Mouse (Mus musculus) stomach, postnatal 0 days (tissue): ENCODE data around the gene Bbx. TPM values are rescaled to one million over a fixed set of nuclear protein-coding genes. Genes with fewer than 3 reads are reported as not detected.

Source experiments
- ATAC-seq: fragments of 200-750 bp; cut with Nextera tagmentation; 2 replicates; pipeline ENCODE4 v1.8.0; 2017; ENCODE audit not compliant: low FRiP score, low TSS enrichment
- DNase-seq: peaks from one replicate; pipeline ENCODE4 v3.0.0-alpha.2; 2016; ENCODE audit warnings: low spot score
- H3K27ac ChIP-seq: fragments of 300-500 bp; sonication (generic); replicated peaks from 2 replicates; pipeline ENCODE4 v1.5.1; 2014; ENCODE audit warnings: mild to moderate bottlenecking, control low read depth
- H3K27me3 ChIP-seq: fragments of 300-500 bp; sonication (generic); 2 replicates; pipeline ENCODE4 v1.6.1; 2014; ENCODE audit warnings: low read length; ENCODE audit not compliant: control insufficient read depth, insufficient read depth
- H3K36me3 ChIP-seq: fragments of 300-500 bp; sonication (generic); 2 replicates; pipeline ENCODE4 v1.6.1; 2014; ENCODE audit warnings: low read length, mixed read lengths; ENCODE audit not compliant: control insufficient read depth, insufficient read depth
- H3K4me1 ChIP-seq: fragments of 300-500 bp; sonication (generic); replicated peaks from 2 replicates; pipeline ENCODE4 v1.6.1; 2014; ENCODE audit warnings: antibody characterized with exemption; ENCODE audit not compliant: control insufficient read depth, insufficient read depth
- H3K4me2 ChIP-seq: fragments of 300-500 bp; sonication (generic); replicated peaks from 2 replicates; pipeline ENCODE4 v1.6.1; 2014; ENCODE audit warnings: low read depth, mild to moderate bottlenecking, control low read depth, moderate library complexity
- H3K4me3 ChIP-seq: fragments of 300-500 bp; sonication (generic); 2 replicates; pipeline ENCODE4 v1.5.1; 2014; ENCODE audit warnings: low read depth, low read length, control low read depth
- H3K9ac ChIP-seq: fragments of 300-500 bp; sonication (generic); 2 replicates; pipeline ENCODE4 v1.6.1; 2014; ENCODE audit warnings: mild to moderate bottlenecking, low read length, control low read depth, mixed read lengths
- H3K9me3 ChIP-seq: fragments of 300-500 bp; sonication (generic); 2 replicates; pipeline ENCODE4 v1.6.1; 2016; ENCODE audit warnings: low read length; ENCODE audit not compliant: control insufficient read depth
- CTCF ChIP-seq: IDR thresholded peaks from 2 replicates; pipeline ENCODE4 v1.5.1; 2016; ENCODE audit warnings: antibody characterized with exemption, low read depth, mild to moderate bottlenecking, moderate library complexity
- EP300 ChIP-seq: optimal IDR thresholded peaks from 2 replicates; pipeline ENCODE3; 2016; ENCODE audit warnings: antibody characterized with exemption
- WGBS: fragments of 180-500 bp; shearing (Covaris S2); extraction: QIAGEN DNeasy Blood & Tissue Kit; methylation state at CpG from one replicate; pipeline ENCODE4 v1.1.7; 2014; 5-methylcytosine and 5-hydroxymethylcytosine counted together
- polyA plus RNA-seq: library from polyadenylated mRNA; unstranded; fragments of >200 nt; fragmentation: Nextera tagmentation; extraction: Ambion mirVana; gene quantifications from 2 replicates; pipeline ENCODE4 v1.2.1, GENCODE M21; 2015

The Bbx gene
- polyA plus RNA-seq, 1 experiment from 2014 or later = 17.9 TPM

DNA sequence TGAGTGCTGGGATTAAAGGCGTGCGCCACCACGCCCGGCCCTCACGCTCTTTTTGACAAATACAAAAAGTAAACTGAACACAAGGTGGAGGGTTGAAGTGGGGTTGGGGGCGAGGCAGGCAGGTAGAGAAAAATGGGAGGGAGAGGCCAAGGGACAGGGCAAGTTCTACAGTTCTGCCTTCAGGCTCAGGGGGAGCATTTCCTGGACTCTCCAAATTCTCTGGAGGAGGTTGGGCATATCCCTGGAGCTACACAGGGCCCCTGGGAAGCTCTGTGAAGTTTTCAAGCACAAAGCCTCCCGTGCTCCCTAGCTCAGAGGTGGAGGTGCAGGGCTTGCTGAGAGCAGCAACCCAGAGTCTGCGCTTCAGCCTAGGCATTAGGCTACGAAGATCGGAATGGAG lies 249.6 kb downstream of the Bbx start:
- Histone ChIP-seq H3K9ac (no peak overlapping the region), H3K4me2 (no peak overlapping the region), H3K4me3 (no peak overlapping the region), H3K9me3 (no peaks in the 10 kb centered on the region), H3K27me3 (no peaks in the 10 kb centered on the region), H3K4me1 (no peaks in the 10 kb centered on the region), H3K36me3 (no peaks in the 10 kb centered on the region), H3K27ac (no peak overlapping the region)
- no peak for ATAC-seq
- no peak for DNase-seq
- 80% methylated on average over 10 of the region's 10 CpGs for WGBS
- TF ChIP-seq CTCF (no peak), EP300 (no peak)

GRCm38 (mm10) chr16:50172760-50173159 lies 259.4 kb downstream of the Bbx start:
- Histone ChIP-seq H3K27ac (no peak overlapping the region), H3K36me3 (no peaks in the 10 kb centered on the region), H3K4me1 (no peaks in the 10 kb centered on the region), H3K9ac (no peak overlapping the region), H3K4me2 (no peak overlapping the region), H3K9me3 (no peaks in the 10 kb centered on the region), H3K27me3 (no peaks in the 10 kb centered on the region), H3K4me3 (no peak overlapping the region)
- DNase-seq (no peak), ATAC-seq (no peak)
- TF ChIP-seq CTCF (no peak), EP300 (no peak)
- WGBS = 40% methylated on average over 7 of the region's 7 CpGs

GRCm38 (mm10) chr16:50170812-50171211 lies 261.4 kb downstream of the Bbx start:
- TF ChIP-seq CTCF (no peak), EP300 (no peak)
- ATAC-seq = no peak
- H3K4me1 ChIP-seq = no peaks in the 10 kb centered on the region
- DNase-seq = no peak
- WGBS = 93% methylated on average over 5 of the region's 5 CpGs
- H3K27me3 ChIP-seq = no peaks in the 10 kb centered on the region
- H3K27ac ChIP-seq = no peak overlapping the region
- H3K4me2 ChIP-seq = no peak overlapping the region
- H3K36me3 ChIP-seq = no peaks in the 10 kb centered on the region
- H3K9ac ChIP-seq = no peak overlapping the region
- H3K9me3 ChIP-seq = no peaks in the 10 kb centered on the region
- H3K4me3 ChIP-seq = no peak overlapping the region

GRCm38 (mm10) chr16:50167983-50168299 lies 264.2 kb downstream of the Bbx start:
- H3K27me3 ChIP-seq = no peaks in the 10 kb centered on the region
- no peak overlapping the region for H3K4me2 ChIP-seq
- TF ChIP-seq CTCF = no peak
- no peak for TF ChIP-seq EP300
- no peaks in the 10 kb centered on the region for H3K36me3 ChIP-seq
- 70% methylated on average over 10 of the region's 10 CpGs for WGBS
- H3K27ac ChIP-seq = no peak overlapping the region
- no peak overlapping the region for H3K4me3 ChIP-seq
- no peaks in the 10 kb centered on the region for H3K4me1 ChIP-seq
- H3K9ac ChIP-seq = no peak overlapping the region
- no peak for DNase-seq
- H3K9me3 ChIP-seq = no peaks in the 10 kb centered on the region
- no peak for ATAC-seq

DNA sequence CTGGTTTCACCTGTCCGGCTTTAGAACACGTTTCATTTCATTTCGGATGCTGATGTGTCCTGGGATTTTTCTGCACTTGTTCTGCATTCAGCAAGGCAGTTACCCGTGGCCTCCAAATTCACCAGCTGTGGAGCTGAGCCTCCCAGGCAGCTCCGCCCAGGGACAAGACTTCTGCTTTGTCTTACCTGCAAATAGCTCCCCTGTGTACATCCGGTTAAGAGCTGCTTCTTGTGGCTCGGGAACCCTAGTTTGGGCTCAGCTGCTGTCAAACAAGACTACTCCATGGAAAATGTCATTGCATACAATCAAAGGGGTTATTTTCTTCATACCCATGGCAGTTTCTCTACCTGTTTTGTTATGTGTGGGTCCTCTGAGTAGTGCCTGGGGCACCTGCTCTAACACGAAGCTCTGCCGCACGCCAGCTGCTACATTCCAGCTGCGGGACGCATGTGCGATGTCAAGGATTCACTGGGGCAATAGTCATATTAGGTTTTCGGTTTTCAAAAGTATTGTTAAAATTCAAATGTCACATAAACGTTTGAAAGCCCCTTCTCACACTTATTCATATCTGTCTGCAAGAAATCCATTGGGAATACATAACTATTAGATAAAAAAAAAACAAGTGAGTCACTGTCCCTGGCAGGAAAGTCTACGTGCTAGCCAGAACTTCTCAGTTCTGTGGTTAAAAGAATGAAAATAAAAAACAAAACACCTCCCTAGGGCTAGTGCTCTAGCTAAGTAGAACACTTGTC lies 264.8 kb downstream of the Bbx start:
- TF ChIP-seq EP300 = no peak
- no peak for TF ChIP-seq CTCF
- ATAC-seq (no peak), DNase-seq (no peak)

DNA sequence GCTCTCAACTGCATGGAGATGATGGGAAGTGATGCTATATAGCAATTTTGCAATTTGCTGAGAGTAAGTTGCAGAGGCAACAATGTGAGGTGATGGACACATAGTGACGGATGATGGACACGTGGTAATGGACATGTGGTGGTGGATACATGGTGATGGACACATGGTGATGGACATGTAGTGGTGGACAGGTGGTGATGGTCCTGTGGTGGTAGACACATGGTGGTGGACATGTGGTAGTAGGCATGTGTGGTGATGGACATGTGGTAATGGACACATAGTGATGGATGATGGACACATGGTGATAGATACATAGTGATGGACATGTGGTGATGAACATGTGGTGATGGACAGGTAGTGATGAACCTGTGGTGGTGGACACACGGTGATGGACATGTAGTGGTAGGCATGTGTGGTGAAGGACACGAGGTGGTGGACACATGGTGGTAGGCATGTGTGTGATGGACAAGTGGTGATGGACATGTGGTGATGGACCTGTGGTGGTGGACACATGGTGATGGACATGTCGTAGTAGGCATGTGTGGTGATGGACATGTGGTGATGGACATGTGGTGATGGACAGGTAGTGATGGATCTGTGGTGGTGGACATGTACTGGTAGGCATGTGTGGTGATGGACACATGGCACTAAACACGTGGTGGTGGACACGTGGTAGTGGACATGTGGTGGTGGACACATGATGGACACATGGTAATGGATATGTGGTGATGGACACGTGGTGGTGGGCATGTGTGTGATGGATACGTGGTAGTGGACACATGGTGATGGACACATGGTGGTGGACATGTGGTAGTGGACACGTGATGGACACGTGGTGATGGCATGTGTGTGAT lies 271.5 kb downstream of the Bbx start:
- DNase-seq (no peak), ATAC-seq (0 out of 2 replicates have a peak, but pooled peaks have one; percentile 38)
- H3K27ac ChIP-seq = no peak overlapping the region
- no peaks in the 10 kb centered on the region for H3K36me3 ChIP-seq
- H3K4me3 ChIP-seq = no peak overlapping the region
- 95% methylated on average over 11 of the region's 11 CpGs for WGBS
- H3K4me1 ChIP-seq = no peaks in the 10 kb centered on the region
- H3K9me3 ChIP-seq = no peaks in the 10 kb centered on the region
- H3K4me2 ChIP-seq = no peak overlapping the region
- no peaks in the 10 kb centered on the region for H3K27me3 ChIP-seq
- H3K9ac ChIP-seq = no peak overlapping the region
- TF ChIP-seq EP300 = no peak
- no peak for TF ChIP-seq CTCF

More for the DNA sequence above, 264.8 kb downstream of the Bbx start:
- Histone ChIP-seq H3K4me2 (no peak overlapping the region), H3K9ac (no peak overlapping the region), H3K27me3 (no peaks in the 10 kb centered on the region), H3K36me3 (no peaks in the 10 kb centered on the region), H3K4me1 (no peaks in the 10 kb centered on the region), H3K4me3 (no peak overlapping the region), H3K9me3 (no peaks in the 10 kb centered on the region), H3K27ac (no peak overlapping the region)
- WGBS = 70% methylated on average over 16 of the region's 16 CpGs
